Mouse (Mus musculus): ENCODE measurements around the gene Fgr. TPM values are rescaled to one million over a fixed set of nuclear protein-coding genes. Genes with fewer than 3 reads are reported as not detected.
"Not testable (repeated sequence)": the region's sequence is repeated elsewhere in the genome, so short reads cannot be mapped to it uniquely, and the experiment has no call there.

Gene Fgr
- 0.23 TPM in 1 of 2 replicates, not detected in the other for polyA plus RNA-seq (2014; fragmentation: Nextera tagmentation; extraction: Ambion mirVana)

- DNase-seq (ENCODE audit: low spot score), result no peak
- Histone ChIP-seq H3K27me3 (replicated peaks; ENCODE audit: control insufficient read depth, insufficient read depth, low read length) (peaks cover 16% of the 10 kb centered on the region), H3K9ac (ENCODE audit: low read length) (no peak within 1 kb of the TSS), H3K4me2 (ENCODE audit: low read length) (peak within 1 kb of the TSS; percentile 32), H3K36me3 (ENCODE audit: control insufficient read depth, insufficient read depth, low read length) (no peaks in the 10 kb centered on the region), H3K4me1 (ENCODE audit: control insufficient read depth, insufficient read depth, low read length) (peaks cover 12% of the 10 kb centered on the region; the same call in 1 of the 2 replicates), H3K4me3 (ENCODE audit: low read depth, low read length) (no peak within 1 kb of the TSS), H3K27ac (ENCODE audit: low read depth, low read length) (peak within 1 kb of the TSS; percentile 33; the same call in 1 of the 2 replicates), H3K9me3 (replicated peaks; ENCODE audit: control insufficient read depth, low read length) (no peaks in the 10 kb centered on the region)
- WGBS, result 9% methylated on average over 21 of the region's 21 CpGs
- no peak for ATAC-seq
These were observed at the start of gene Fgr for GRCm38 (mm10) chr4:132973814-132974398. TSS of gene Fgr (plus strand) at chr4:132974095.

GRCm38 (mm10) chr4:132926520-132926919 is 47.4 kb upstream of the Fgr start:
- H3K4me2 ChIP-seq (ENCODE audit: low read length); H3K27ac ChIP-seq (ENCODE audit: low read depth, low read length); H3K9ac ChIP-seq (ENCODE audit: low read length); H3K4me1 ChIP-seq (ENCODE audit: control insufficient read depth, insufficient read depth, low read length); H3K9me3 ChIP-seq (replicated peaks; ENCODE audit: control insufficient read depth, low read length); H3K4me3 ChIP-seq (ENCODE audit: low read depth, low read length); H3K36me3 ChIP-seq (ENCODE audit: control insufficient read depth, insufficient read depth, low read length); ATAC-seq; H3K27me3 ChIP-seq (replicated peaks; ENCODE audit: control insufficient read depth, insufficient read depth, low read length); DNase-seq (ENCODE audit: low spot score): not testable (repeated sequence)
- 55% methylated on average over 2 of the region's 2 CpGs for WGBS

DNA sequence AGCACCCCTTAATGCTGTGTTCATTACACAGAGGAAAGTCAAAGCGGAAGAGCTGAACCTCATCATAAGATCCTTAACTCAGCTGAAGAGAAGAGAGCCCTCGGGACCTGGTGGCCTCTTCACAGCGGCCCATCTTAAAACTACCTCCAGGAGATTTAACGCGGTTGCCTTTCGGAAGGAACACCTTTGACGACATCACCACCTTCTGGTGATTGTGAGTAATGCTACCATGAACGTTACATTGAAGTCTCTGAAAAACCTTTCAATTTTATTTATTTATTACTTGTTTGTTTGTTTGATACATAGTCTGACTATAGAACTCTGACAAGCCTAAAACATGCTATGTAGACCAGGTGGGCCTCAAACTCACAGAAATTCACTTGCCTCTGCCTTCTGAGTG is 43.1 kb upstream of the Fgr start:
- H3K9ac ChIP-seq (ENCODE audit: low read length), result no peak overlapping the region
- 5% methylated on average over 8 of the region's 8 CpGs for WGBS

GRCm38 (mm10) chr4:132932752-132933404 is 41.0 kb upstream of the Fgr start:
- H3K9me3 ChIP-seq (replicated peaks; ENCODE audit: control insufficient read depth, low read length), result no peaks in the 10 kb centered on the region
- no peak overlapping the region for H3K4me3 ChIP-seq (ENCODE audit: low read depth, low read length)
- 0 out of 2 replicates have a peak, but pooled peaks cover 2% of the 10 kb centered on the region for H3K4me1 ChIP-seq (ENCODE audit: control insufficient read depth, insufficient read depth, low read length)
- H3K9ac ChIP-seq (ENCODE audit: low read length), result no peak overlapping the region
- no peak for ATAC-seq
- H3K36me3 ChIP-seq (ENCODE audit: control insufficient read depth, insufficient read depth, low read length), result no peaks in the 10 kb centered on the region
- DNase-seq (ENCODE audit: low spot score), result no peak
- H3K27ac ChIP-seq (ENCODE audit: low read depth, low read length), result no peak overlapping the region
- H3K4me2 ChIP-seq (ENCODE audit: low read length), result no peak overlapping the region
- 83% methylated on average over 4 of the region's 4 CpGs for WGBS
- H3K27me3 ChIP-seq (replicated peaks; ENCODE audit: control insufficient read depth, insufficient read depth, low read length), result no peaks in the 10 kb centered on the region

More for the DNA sequence above, 43.1 kb upstream of the Fgr start:
- no peak overlapping the region for H3K4me2 ChIP-seq (ENCODE audit: low read length)
- H3K4me1 ChIP-seq (ENCODE audit: control insufficient read depth, insufficient read depth, low read length), result no peaks in the 10 kb centered on the region
- ATAC-seq, result no peak
- peak; percentile 72 for DNase-seq (ENCODE audit: low spot score)
- H3K27me3 ChIP-seq (replicated peaks; ENCODE audit: control insufficient read depth, insufficient read depth, low read length), result no peaks in the 10 kb centered on the region
- no peaks in the 10 kb centered on the region for H3K9me3 ChIP-seq (replicated peaks; ENCODE audit: control insufficient read depth, low read length)
- no peak overlapping the region for H3K27ac ChIP-seq (ENCODE audit: low read depth, low read length)
- H3K4me3 ChIP-seq (ENCODE audit: low read depth, low read length), result no peak overlapping the region
- no peaks in the 10 kb centered on the region for H3K36me3 ChIP-seq (ENCODE audit: control insufficient read depth, insufficient read depth, low read length)

DNA sequence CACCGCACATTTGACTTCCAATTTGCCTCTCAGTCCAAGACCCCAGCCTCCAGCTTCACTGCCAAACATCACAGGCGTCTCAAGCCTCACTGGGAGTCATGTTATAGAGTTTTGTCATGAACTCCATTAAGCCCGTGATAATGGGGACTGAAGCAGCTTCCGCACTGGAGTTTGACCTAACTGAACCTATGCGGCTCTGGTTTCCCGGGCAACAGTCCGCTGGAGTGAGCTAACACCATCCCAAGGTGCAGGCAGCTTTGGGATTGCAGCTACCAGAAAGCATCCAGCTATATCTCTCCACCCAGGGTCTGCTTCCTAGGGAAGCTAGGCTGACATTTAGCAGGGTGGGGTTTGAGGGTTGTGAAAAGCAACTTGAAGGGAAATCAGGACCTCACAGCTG is 39.3 kb upstream of the Fgr start:
- Histone ChIP-seq H3K27ac (ENCODE audit: low read depth, low read length) (no peak overlapping the region; the same call in 1 of the 2 replicates), H3K4me1 (ENCODE audit: control insufficient read depth, insufficient read depth, low read length) (0 out of 2 replicates have a peak, but pooled peaks cover 2% of the 10 kb centered on the region), H3K36me3 (ENCODE audit: control insufficient read depth, insufficient read depth, low read length) (no peaks in the 10 kb centered on the region), H3K4me3 (ENCODE audit: low read depth, low read length) (no peak overlapping the region), H3K9me3 (replicated peaks; ENCODE audit: control insufficient read depth, low read length) (no peaks in the 10 kb centered on the region), H3K4me2 (ENCODE audit: low read length) (no peak overlapping the region), H3K27me3 (replicated peaks; ENCODE audit: control insufficient read depth, insufficient read depth, low read length) (no peaks in the 10 kb centered on the region), H3K9ac (ENCODE audit: low read length) (peak overlapping the region; percentile 21; the same call in 1 of the 2 replicates)
- ATAC-seq (no peak), DNase-seq (ENCODE audit: low spot score) (peak; percentile 27)
- 30% methylated on average over 7 of the region's 7 CpGs for WGBS

GRCm38 (mm10) chr4:132938181-132938941 is 35.5 kb upstream of the Fgr start:
- Histone ChIP-seq H3K9me3 (replicated peaks; ENCODE audit: control insufficient read depth, low read length) (no peaks in the 10 kb centered on the region), H3K4me2 (ENCODE audit: low read length) (peak overlapping the region; percentile 26)

DNA sequence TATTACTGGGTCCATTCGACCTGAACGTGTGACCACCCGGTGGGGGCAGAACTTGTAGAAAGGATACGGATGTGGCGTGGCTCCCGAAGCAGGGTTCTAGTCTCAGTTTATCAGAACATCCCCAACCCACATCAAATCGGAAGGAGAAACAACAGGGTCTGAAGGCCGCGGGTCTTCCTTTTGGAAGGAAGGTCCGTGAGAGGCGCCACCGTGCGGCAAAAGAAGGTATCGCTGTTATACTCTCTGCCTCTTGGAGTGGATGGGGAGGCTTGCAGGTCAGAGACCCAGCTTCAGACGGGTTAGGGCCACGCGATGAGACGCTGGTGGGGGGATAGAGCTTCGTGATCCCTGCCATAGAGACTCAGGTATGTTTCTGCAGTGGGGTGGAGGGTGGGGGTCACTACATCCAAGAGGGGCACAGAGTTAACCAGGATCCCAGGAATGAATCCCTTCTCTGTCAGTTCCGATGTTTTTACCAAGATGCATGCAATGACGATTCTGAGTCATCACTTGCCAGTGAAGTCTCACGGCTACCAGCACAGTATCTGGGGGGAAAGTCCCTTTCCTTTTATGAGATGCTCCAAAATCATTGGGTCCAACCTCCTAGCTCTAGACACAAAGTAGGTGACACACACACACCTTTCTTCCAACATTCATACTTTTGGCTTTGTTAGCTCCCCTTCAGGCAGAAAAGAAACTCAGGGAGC is 34.3 kb upstream of the Fgr start:
- no peak overlapping the region for H3K9ac ChIP-seq (ENCODE audit: low read length)
- H3K27ac ChIP-seq (ENCODE audit: low read depth, low read length), result no peak overlapping the region
- no peaks in the 10 kb centered on the region for H3K27me3 ChIP-seq (replicated peaks; ENCODE audit: control insufficient read depth, insufficient read depth, low read length)
- H3K4me1 ChIP-seq (ENCODE audit: control insufficient read depth, insufficient read depth, low read length), result 0 out of 2 replicates have a peak, but pooled peaks cover 2% of the 10 kb centered on the region
- ATAC-seq (no peak), DNase-seq (ENCODE audit: low spot score) (peak; percentile 68)
- H3K36me3 ChIP-seq (ENCODE audit: control insufficient read depth, insufficient read depth, low read length), result no peaks in the 10 kb centered on the region
- 24% methylated on average over 22 of the region's 22 CpGs for WGBS
- no peak overlapping the region for H3K4me3 ChIP-seq (ENCODE audit: low read depth, low read length)
- H3K9me3 ChIP-seq (replicated peaks; ENCODE audit: control insufficient read depth, low read length), result no peaks in the 10 kb centered on the region
- H3K4me2 ChIP-seq (ENCODE audit: low read length), result no peak overlapping the region

More at GRCm38 (mm10) chr4:132938181-132938941, 35.5 kb upstream of the Fgr start:
- DNase-seq (ENCODE audit: low spot score), result peak; percentile 85
- H3K27ac ChIP-seq (ENCODE audit: low read depth, low read length), result peak overlapping the region; percentile 86
- no peaks in the 10 kb centered on the region for H3K36me3 ChIP-seq (ENCODE audit: control insufficient read depth, insufficient read depth, low read length)
- peak overlapping the region; percentile 29; the same call in 1 of the 2 replicates for H3K9ac ChIP-seq (ENCODE audit: low read length)
- WGBS, result 38% methylated on average over 12 of the region's 12 CpGs
- H3K27me3 ChIP-seq (replicated peaks; ENCODE audit: control insufficient read depth, insufficient read depth, low read length), result no peaks in the 10 kb centered on the region
- H3K4me1 ChIP-seq (ENCODE audit: control insufficient read depth, insufficient read depth, low read length), result 0 out of 2 replicates have a peak, but pooled peaks cover 2% of the 10 kb centered on the region
- peak; percentile 86 for ATAC-seq
- no peak overlapping the region for H3K4me3 ChIP-seq (ENCODE audit: low read depth, low read length)

DNA sequence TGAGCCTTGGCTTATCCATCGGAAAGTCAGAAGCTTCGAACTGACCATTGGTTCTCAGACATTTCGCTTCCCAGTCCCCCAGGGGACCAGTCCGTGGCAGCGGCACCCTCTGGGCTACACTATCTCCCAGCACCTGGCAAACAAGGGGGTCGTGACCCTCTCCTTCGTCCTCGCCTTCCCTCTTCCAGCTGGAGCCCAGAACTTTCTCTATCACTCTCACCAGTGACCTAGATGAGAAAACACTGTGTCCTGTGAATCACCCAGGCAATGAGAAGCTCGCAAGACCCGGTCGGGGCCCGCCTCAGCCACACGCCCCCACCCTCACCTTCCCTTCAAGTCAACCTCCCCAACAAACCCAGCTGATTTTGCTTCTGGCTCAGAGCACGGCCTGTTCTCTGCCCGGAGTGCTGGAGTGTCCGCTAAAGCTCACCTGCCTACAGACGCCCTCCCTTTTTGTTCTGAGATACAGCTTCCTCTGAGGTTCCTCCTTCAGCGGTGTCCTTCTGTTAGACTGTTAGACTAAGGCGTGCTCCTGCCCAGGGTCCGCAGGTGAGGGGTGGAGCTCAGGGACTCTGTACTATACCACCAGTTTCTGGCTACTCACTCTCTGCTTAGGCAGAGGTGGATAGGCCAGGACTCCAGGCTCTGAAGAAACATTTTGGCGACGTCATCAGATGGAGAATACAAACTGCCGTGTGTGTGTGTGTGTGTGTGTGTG is 32.7 kb upstream of the Fgr start:
- DNase-seq (ENCODE audit: low spot score) (no peak), ATAC-seq (no peak)
- Histone ChIP-seq H3K9me3 (replicated peaks; ENCODE audit: control insufficient read depth, low read length) (no peaks in the 10 kb centered on the region), H3K4me3 (ENCODE audit: low read depth, low read length) (no peak overlapping the region), H3K4me2 (ENCODE audit: low read length) (no peak overlapping the region), H3K9ac (ENCODE audit: low read length) (no peak overlapping the region), H3K4me1 (ENCODE audit: control insufficient read depth, insufficient read depth, low read length) (peaks cover 8% of the 10 kb centered on the region), H3K36me3 (ENCODE audit: control insufficient read depth, insufficient read depth, low read length) (no peaks in the 10 kb centered on the region), H3K27ac (ENCODE audit: low read depth, low read length) (no peak overlapping the region), H3K27me3 (replicated peaks; ENCODE audit: control insufficient read depth, insufficient read depth, low read length) (no peaks in the 10 kb centered on the region)
- 58% methylated on average over 23 of the region's 23 CpGs for WGBS
